Mouse (Mus musculus) neural tube, embryonic 12.5 days (tissue): ENCODE data around the gene Tmem144. TPM values are rescaled to one million over a fixed set of nuclear protein-coding genes. Genes with fewer than 3 reads are reported as not detected.

Experiments
- ATAC-seq: fragments of 200-750 bp; cut with Nextera tagmentation; 2 replicates; pipeline ENCODE4 v1.8.0; 2017; ENCODE audit warnings: low read depth, mild to moderate bottlenecking, moderate TSS enrichment, moderate library complexity; ENCODE audit not compliant: low FRiP score
- H3K27ac ChIP-seq: fragments of 300-500 bp; sonication (generic); 2 replicates; pipeline ENCODE4 v1.5.1; 2016
- H3K27me3 ChIP-seq: fragments of 300-500 bp; sonication (generic); replicated peaks from 2 replicates; pipeline ENCODE4 v1.6.1; 2016; ENCODE audit warnings: mild to moderate bottlenecking
- H3K36me3 ChIP-seq: fragments of 300-500 bp; sonication (generic); 2 replicates; pipeline ENCODE4 v1.6.1; 2016; ENCODE audit warnings: mild to moderate bottlenecking
- H3K4me1 ChIP-seq: fragments of 300-500 bp; sonication (generic); 2 replicates; pipeline ENCODE4 v1.6.1; 2016
- H3K4me2 ChIP-seq: fragments of 300-500 bp; sonication (generic); replicated peaks from 2 replicates; pipeline ENCODE4 v1.6.1; 2016; ENCODE audit warnings: mild to moderate bottlenecking
- H3K4me3 ChIP-seq: fragments of 300-500 bp; sonication (generic); 2 replicates; pipeline ENCODE4 v1.5.1; 2016
- H3K9ac ChIP-seq: fragments of 300-500 bp; sonication (generic); 2 replicates; pipeline ENCODE4 v1.6.1; 2016; ENCODE audit warnings: mild to moderate bottlenecking
- H3K9me3 ChIP-seq: fragments of 300-500 bp; sonication (generic); 2 replicates; pipeline ENCODE4 v1.6.1; 2016; ENCODE audit warnings: mild to moderate bottlenecking
- WGBS: fragments of 180-500 bp; shearing (Covaris S2); methylation state at CpG from one replicate; pipeline ENCODE4 v1.1.7; 2016; 5-methylcytosine and 5-hydroxymethylcytosine counted together
- polyA plus RNA-seq: library from polyadenylated mRNA; unstranded; fragments of >200 nt; fragmentation: Nextera tagmentation; extraction: Ambion mirVana; gene quantifications from 2 replicates; pipeline ENCODE4 v1.2.1, GENCODE M21; 2016

Gene Tmem144
- polyA plus RNA-seq, 1 experiment from 2014 or later, result 2.4 TPM

- WGBS, result 13% methylated on average over 9 of the region's 9 CpGs
- H3K27ac ChIP-seq, result no peak overlapping the region
- no peak overlapping the region for H3K9ac ChIP-seq
- no peaks in the 10 kb centered on the region for H3K9me3 ChIP-seq
- H3K4me1 ChIP-seq, result peaks cover 7% of the 10 kb centered on the region
- H3K36me3 ChIP-seq, result no peaks in the 10 kb centered on the region
- no peak overlapping the region for H3K4me3 ChIP-seq
- H3K4me2 ChIP-seq, result peak overlapping the region; percentile 35
- ATAC-seq, result no peak; the same call in 1 of the 2 replicates
- H3K27me3 ChIP-seq, result no peaks in the 10 kb centered on the region; the same call in 1 of the 2 replicates
These were observed 32.2 kb upstream of the Tmem144 start for GRCm38 (mm10) chr3:79884761-79885189.

GRCm38 (mm10) chr3:79884305-79884704, 31.7 kb upstream of the Tmem144 start, which contains the start of gene Fam198b:
Gene Fam198b (plus strand): TSS chr3:79884533.
- Histone ChIP-seq H3K4me3 (no peak within 1 kb of the TSS), H3K27me3 (no peaks in the 10 kb centered on the region; the same call in 1 of the 2 replicates), H3K36me3 (no peaks in the 10 kb centered on the region), H3K27ac (no peak within 1 kb of the TSS), H3K9me3 (no peaks in the 10 kb centered on the region), H3K4me2 (peak within 1 kb of the TSS; percentile 35), H3K9ac (no peak within 1 kb of the TSS), H3K4me1 (peaks cover 8% of the 10 kb centered on the region)
- no peak; the same call in 1 of the 2 replicates for ATAC-seq
- WGBS, result 56% methylated on average over 5 of the region's 5 CpGs

- H3K4me1 ChIP-seq, result peaks cover 13% of the 10 kb centered on the region
- no peak overlapping the region for H3K9ac ChIP-seq
- H3K4me2 ChIP-seq, result no peak overlapping the region
- 47% methylated on average over 7 of the region's 7 CpGs for WGBS
- no peak for ATAC-seq
- no peaks in the 10 kb centered on the region; the same call in 1 of the 2 replicates for H3K27me3 ChIP-seq
- no peaks in the 10 kb centered on the region for H3K9me3 ChIP-seq
- no peak overlapping the region for H3K27ac ChIP-seq
- H3K36me3 ChIP-seq, result no peaks in the 10 kb centered on the region
- H3K4me3 ChIP-seq, result no peak overlapping the region
These were observed 30.5 kb upstream of the Tmem144 start for GRCm38 (mm10) chr3:79883092-79883491.

DNA sequence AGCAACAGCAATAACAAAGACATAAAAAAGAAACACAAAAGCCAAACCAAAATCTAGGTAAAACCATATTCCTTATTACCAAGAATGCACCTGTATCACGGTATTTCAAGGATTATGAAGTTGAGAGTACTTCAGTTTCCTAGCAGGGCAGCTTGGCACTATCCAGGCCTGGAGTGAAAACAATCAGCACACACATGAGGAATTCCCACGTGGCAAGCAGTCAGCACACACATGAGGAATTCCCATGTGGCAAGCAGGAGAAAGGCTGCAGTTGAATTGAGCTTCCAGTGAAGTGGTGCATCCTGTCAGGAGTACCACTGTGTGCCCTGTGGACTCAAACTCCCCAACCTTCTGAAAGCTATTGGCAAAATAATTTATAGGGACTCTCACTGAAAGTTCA, 29.1 kb upstream of the Tmem144 start:
- Histone ChIP-seq H3K9ac (no peak overlapping the region), H3K4me2 (no peak overlapping the region), H3K9me3 (no peaks in the 10 kb centered on the region), H3K4me3 (no peak overlapping the region), H3K27me3 (no peaks in the 10 kb centered on the region; the same call in 1 of the 2 replicates), H3K36me3 (no peaks in the 10 kb centered on the region), H3K4me1 (peaks cover 13% of the 10 kb centered on the region), H3K27ac (no peak overlapping the region)
- ATAC-seq, result no peak
- WGBS, result 62% methylated on average over 2 of the region's 2 CpGs

- H3K27me3 ChIP-seq, result no peaks in the 10 kb centered on the region
- no peaks in the 10 kb centered on the region for H3K36me3 ChIP-seq
- ATAC-seq, result no peak
- H3K27ac ChIP-seq, result no peak overlapping the region
- WGBS, result 33% methylated on average over 9 of the region's 9 CpGs
- peaks cover 6% of the 10 kb centered on the region for H3K4me1 ChIP-seq
- no peaks in the 10 kb centered on the region for H3K9me3 ChIP-seq
- no peak overlapping the region for H3K9ac ChIP-seq
- peak overlapping the region; percentile 37 for H3K4me2 ChIP-seq
- no peak overlapping the region for H3K4me3 ChIP-seq
These were observed 26.7 kb upstream of the Tmem144 start for GRCm38 (mm10) chr3:79879246-79879645.

DNA sequence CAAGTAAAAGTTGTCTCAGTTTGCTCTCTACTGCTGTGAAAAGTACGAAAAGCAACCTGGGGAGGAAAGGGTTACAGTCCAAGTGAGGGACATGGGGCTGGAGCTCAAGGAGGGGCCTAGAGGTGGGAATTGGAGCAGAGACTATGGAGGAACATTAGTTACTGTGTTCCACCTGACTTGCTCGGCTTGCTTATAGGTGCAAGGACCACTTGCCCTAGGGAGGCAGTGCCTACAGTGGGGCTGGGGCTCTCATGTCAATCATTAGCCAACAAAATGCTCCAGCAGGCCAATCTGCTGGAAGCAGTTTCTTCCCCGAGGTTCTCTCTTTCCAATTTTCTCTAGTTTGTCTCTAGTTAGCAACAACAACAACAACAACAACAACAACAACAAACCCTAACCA, 25.8 kb upstream of the Tmem144 start:
- WGBS, result 45% methylated on average over 3 of the region's 3 CpGs
- no peak overlapping the region for H3K4me3 ChIP-seq
- no peak for ATAC-seq
- H3K27ac ChIP-seq, result no peak overlapping the region
- no peak overlapping the region for H3K4me2 ChIP-seq
- no peaks in the 10 kb centered on the region for H3K27me3 ChIP-seq
- peaks cover 6% of the 10 kb centered on the region for H3K4me1 ChIP-seq
- no peaks in the 10 kb centered on the region for H3K36me3 ChIP-seq
- no peak overlapping the region for H3K9ac ChIP-seq
- H3K9me3 ChIP-seq, result no peaks in the 10 kb centered on the region

DNA sequence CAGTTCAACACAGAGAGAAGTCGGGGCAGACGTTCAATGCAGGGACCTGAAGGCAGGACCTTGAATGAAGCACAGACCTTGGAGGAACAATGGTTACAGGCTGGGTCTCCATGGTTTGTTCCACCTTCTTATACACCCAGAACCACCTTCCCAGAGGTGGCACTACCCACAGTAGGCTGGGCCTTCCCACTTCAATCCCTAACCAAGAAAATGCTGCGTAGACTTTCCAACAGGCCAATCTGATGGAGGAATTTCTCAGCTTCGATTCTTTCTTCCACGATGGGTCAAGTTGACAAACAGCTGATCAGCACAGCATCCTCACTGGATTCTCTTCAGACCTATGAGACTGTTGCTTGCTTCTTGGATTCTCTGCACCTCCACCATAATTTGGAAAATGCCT, 22.9 kb upstream of the Tmem144 start:
- no peak overlapping the region for H3K27ac ChIP-seq

GRCm38 (mm10) chr3:79867121-79867709, 14.6 kb upstream of the Tmem144 start:
- H3K36me3 ChIP-seq, result no peaks in the 10 kb centered on the region
- H3K4me2 ChIP-seq, result no peak overlapping the region
- no peak overlapping the region for H3K27ac ChIP-seq
- H3K9ac ChIP-seq, result no peak overlapping the region
- no peaks in the 10 kb centered on the region for H3K27me3 ChIP-seq
- 53% methylated on average over 1 of the region's 1 CpGs for WGBS
- 0 out of 2 replicates have a peak, but pooled peaks have one; percentile 38 for ATAC-seq
- H3K4me3 ChIP-seq, result no peak overlapping the region
- H3K4me1 ChIP-seq, result 0 out of 2 replicates have a peak, but pooled peaks cover 5% of the 10 kb centered on the region
- H3K9me3 ChIP-seq, result no peaks in the 10 kb centered on the region

More for the DNA sequence above, 22.9 kb upstream of the Tmem144 start:
- Histone ChIP-seq H3K36me3 (no peaks in the 10 kb centered on the region), H3K9me3 (no peaks in the 10 kb centered on the region), H3K4me1 (peaks cover 6% of the 10 kb centered on the region), H3K9ac (no peak overlapping the region), H3K4me3 (no peak overlapping the region), H3K4me2 (no peak overlapping the region), H3K27me3 (no peaks in the 10 kb centered on the region)
- no peak for ATAC-seq
- WGBS, result 91% methylated on average over 5 of the region's 5 CpGs

GRCm38 (mm10) chr3:79866526-79866925, 14.0 kb upstream of the Tmem144 start:
- Histone ChIP-seq H3K9ac (no peak overlapping the region), H3K9me3 (no peaks in the 10 kb centered on the region), H3K27me3 (no peaks in the 10 kb centered on the region), H3K36me3 (no peaks in the 10 kb centered on the region), H3K4me1 (0 out of 2 replicates have a peak, but pooled peaks cover 5% of the 10 kb centered on the region), H3K27ac (no peak overlapping the region), H3K4me3 (no peak overlapping the region), H3K4me2 (no peak overlapping the region)
- ATAC-seq, result peak; percentile 42; the same call in 1 of the 2 replicates
- 82% methylated on average over 9 of the region's 9 CpGs for WGBS

- Histone ChIP-seq H3K4me2 (no peak overlapping the region), H3K4me3 (no peak overlapping the region), H3K27ac (no peak overlapping the region), H3K9ac (no peak overlapping the region), H3K27me3 (no peaks in the 10 kb centered on the region), H3K4me1 (0 out of 2 replicates have a peak, but pooled peaks cover 5% of the 10 kb centered on the region), H3K9me3 (no peaks in the 10 kb centered on the region), H3K36me3 (no peaks in the 10 kb centered on the region)
- 81% methylated on average over 3 of the region's 3 CpGs for WGBS
- no peak for ATAC-seq
These were observed 13.5 kb upstream of the Tmem144 start for GRCm38 (mm10) chr3:79866089-79866488.

- no peaks in the 10 kb centered on the region for H3K9me3 ChIP-seq
- no peak for ATAC-seq
- no peak overlapping the region for H3K4me3 ChIP-seq
- H3K4me1 ChIP-seq, result 0 out of 2 replicates have a peak, but pooled peaks cover 5% of the 10 kb centered on the region
- H3K27me3 ChIP-seq, result no peaks in the 10 kb centered on the region
- no peaks in the 10 kb centered on the region for H3K36me3 ChIP-seq
- no peak overlapping the region for H3K27ac ChIP-seq
- H3K4me2 ChIP-seq, result no peak overlapping the region
- WGBS, result 80% methylated on average over 7 of the region's 7 CpGs
- H3K9ac ChIP-seq, result no peak overlapping the region
These were observed 12.3 kb upstream of the Tmem144 start for GRCm38 (mm10) chr3:79864824-79865223.

GRCm38 (mm10) chr3:79858221-79858620, 5.6 kb upstream of the Tmem144 start:
- Histone ChIP-seq H3K9ac (no peak overlapping the region), H3K4me1 (no peaks in the 10 kb centered on the region), H3K27me3 (no peaks in the 10 kb centered on the region), H3K36me3 (no peaks in the 10 kb centered on the region), H3K9me3 (no peaks in the 10 kb centered on the region), H3K4me2 (no peak overlapping the region), H3K27ac (no peak overlapping the region), H3K4me3 (no peak overlapping the region)
- no peak for ATAC-seq
- 80% methylated on average over 3 of the region's 3 CpGs for WGBS

DNA sequence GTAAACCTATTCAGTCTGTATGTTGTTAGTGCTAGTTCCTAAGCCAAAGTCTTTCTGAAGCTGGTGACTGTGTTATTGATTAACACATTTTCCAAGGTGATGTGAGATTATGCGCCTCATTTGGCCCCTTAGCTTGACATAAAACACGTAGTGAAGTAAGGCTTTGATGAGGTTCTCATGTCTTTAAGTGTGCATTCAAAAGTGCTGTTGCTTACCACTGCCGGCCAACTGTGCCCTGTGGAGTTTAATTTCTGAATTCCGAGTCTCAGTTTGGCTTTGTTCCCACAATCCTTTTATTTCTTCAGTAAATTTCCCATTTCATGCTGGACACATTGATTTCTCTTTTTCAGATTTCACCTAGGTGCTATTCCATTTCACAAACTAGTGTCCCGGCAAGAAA, 5.2 kb upstream of the Tmem144 start:
- Histone ChIP-seq H3K27me3 (no peaks in the 10 kb centered on the region), H3K9ac (no peak overlapping the region), H3K27ac (no peak overlapping the region), H3K4me3 (no peak overlapping the region), H3K36me3 (no peaks in the 10 kb centered on the region), H3K4me2 (no peak overlapping the region), H3K4me1 (no peaks in the 10 kb centered on the region), H3K9me3 (no peaks in the 10 kb centered on the region)
- ATAC-seq, result no peak
- 71% methylated on average over 5 of the region's 5 CpGs for WGBS
